Mouse (Mus musculus): ENCODE results near the gene B4gat1. TPM values are rescaled to one million over a fixed set of nuclear protein-coding genes. Genes with fewer than 3 reads are reported as not detected.

The B4gat1 gene
- polyA plus RNA-seq, 1 experiment from 2014 or later = 61.2 TPM

DNA sequence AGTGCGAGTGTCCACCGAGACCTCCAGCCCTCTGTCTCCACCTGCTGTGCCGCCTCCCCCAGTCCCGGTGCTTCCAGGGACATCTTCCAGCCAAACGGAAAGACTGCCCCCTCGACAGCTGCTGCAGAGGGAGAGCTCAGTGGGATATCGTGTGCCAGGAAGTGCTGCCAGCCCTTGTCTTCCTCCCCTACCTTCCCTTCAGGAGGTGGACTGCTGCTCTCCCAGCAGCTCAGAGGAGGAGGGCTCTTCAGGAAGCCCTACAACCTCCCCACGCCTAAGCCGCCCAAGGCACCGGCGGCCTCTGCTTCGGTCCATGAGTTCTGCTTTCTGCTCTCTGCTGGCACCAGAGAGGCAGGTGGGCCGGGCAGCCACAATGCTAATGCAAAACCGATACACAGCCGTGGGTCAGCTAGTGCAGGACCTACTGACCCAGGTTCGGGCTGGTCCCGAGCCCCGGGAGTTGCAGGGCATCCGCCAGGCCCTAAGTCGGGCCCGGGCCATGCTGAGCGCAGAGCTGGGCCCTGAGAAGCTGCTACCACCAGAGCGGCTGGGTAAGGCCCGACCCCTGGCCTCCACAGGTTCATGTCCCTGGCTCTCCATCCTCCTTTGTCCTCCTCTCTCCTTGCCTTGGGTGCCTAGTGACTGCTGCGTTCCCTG, 13.7 kb downstream of the B4gat1 start:
- no peak overlapping the region for H3K9ac ChIP-seq
- H3K9me3 ChIP-seq = no peaks in the 10 kb centered on the region
- no peak overlapping the region for H3K4me2 ChIP-seq
- H3K27ac ChIP-seq = no peak overlapping the region
- peaks cover 23% of the 10 kb centered on the region for H3K4me1 ChIP-seq (replicated peaks)
- H3K27me3 ChIP-seq = peaks cover 64% of the 10 kb centered on the region
- H3K4me3 ChIP-seq = no peak overlapping the region
- ATAC-seq (ENCODE audit: low FRiP score) = no peak
- peaks cover 27% of the 10 kb centered on the region for H3K36me3 ChIP-seq
- 25% methylated on average over 25 of the region's 25 CpGs for WGBS

GRCm38 (mm10) chr19:5052853-5053252, 14.2 kb downstream of the B4gat1 start:
- WGBS = 53% methylated on average over 17 of the region's 17 CpGs
- H3K4me1 ChIP-seq (replicated peaks) = peaks cover 23% of the 10 kb centered on the region
- H3K27me3 ChIP-seq = peaks cover 64% of the 10 kb centered on the region

DNA sequence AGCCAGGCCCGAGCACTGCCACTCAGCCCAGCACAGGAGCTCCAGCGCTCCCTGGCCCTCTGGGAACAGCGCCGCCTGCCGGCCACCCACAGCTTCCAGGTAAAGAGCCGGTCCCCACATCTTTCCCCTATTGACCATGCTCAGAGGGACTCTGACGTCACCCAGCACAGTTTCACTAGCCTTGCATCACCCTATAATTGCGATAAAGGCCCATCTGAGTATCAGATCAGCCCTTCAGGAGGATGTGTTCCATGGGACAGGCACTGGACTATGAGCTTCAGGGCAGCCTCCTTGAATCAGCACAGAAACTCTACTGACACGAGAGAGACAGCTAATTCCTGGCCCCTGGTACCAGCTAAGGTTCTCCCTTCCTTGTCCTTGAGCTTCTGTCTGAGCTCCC, 15.3 kb downstream of the B4gat1 start:
- peaks cover 67% of the 10 kb centered on the region for H3K27me3 ChIP-seq
- no peak overlapping the region for H3K4me3 ChIP-seq
- no peak overlapping the region for H3K4me2 ChIP-seq
- peaks cover 12% of the 10 kb centered on the region for H3K36me3 ChIP-seq
- no peak for ATAC-seq (ENCODE audit: low FRiP score)
- peaks cover 27% of the 10 kb centered on the region for H3K4me1 ChIP-seq (replicated peaks)
- WGBS = 17% methylated on average over 9 of the region's 9 CpGs
- H3K9ac ChIP-seq = no peak overlapping the region
- no peaks in the 10 kb centered on the region for H3K9me3 ChIP-seq
- no peak overlapping the region for H3K27ac ChIP-seq

More at GRCm38 (mm10) chr19:5052853-5053252, 14.2 kb downstream of the B4gat1 start:
- ATAC-seq (ENCODE audit: low FRiP score) = no peak
- no peaks in the 10 kb centered on the region for H3K9me3 ChIP-seq
- no peak overlapping the region for H3K4me3 ChIP-seq
- H3K9ac ChIP-seq = no peak overlapping the region
- H3K4me2 ChIP-seq = no peak overlapping the region
- H3K36me3 ChIP-seq = peaks cover 22% of the 10 kb centered on the region
- no peak overlapping the region for H3K27ac ChIP-seq

DNA sequence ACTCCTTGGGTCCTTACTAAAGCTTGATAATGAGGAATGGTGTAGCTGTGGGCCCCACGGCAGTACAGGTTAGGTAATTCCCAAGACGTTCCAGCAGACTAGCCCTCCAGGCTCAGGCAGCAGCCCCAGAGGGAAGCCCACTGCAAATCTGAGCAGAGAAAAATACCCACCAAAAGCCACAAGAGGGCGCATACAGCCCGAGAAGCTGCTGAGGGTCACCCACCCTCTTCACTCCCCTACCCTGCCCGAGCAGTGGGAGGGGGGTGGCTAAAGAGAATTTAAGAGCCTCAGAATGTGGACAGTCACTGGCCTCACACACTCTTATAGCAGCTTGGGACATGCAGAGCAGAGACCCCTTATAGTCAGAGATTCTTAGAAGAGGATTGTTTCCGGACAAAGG, 17.6 kb downstream of the B4gat1 start:
- peaks cover 28% of the 10 kb centered on the region for H3K4me1 ChIP-seq (replicated peaks)
- no peak overlapping the region for H3K4me2 ChIP-seq
- no peaks in the 10 kb centered on the region for H3K9me3 ChIP-seq
- no peak overlapping the region for H3K27ac ChIP-seq
- H3K27me3 ChIP-seq = peaks cover 50% of the 10 kb centered on the region
- 0 out of 2 replicates have a peak overlapping the region, but pooled peaks have one; percentile 5 for H3K9ac ChIP-seq
- no peak overlapping the region for H3K4me3 ChIP-seq
- 11% methylated on average over 6 of the region's 6 CpGs for WGBS
- peak; percentile 38; the same call in 1 of the 2 replicates for ATAC-seq (ENCODE audit: low FRiP score)
- no peaks in the 10 kb centered on the region for H3K36me3 ChIP-seq

DNA sequence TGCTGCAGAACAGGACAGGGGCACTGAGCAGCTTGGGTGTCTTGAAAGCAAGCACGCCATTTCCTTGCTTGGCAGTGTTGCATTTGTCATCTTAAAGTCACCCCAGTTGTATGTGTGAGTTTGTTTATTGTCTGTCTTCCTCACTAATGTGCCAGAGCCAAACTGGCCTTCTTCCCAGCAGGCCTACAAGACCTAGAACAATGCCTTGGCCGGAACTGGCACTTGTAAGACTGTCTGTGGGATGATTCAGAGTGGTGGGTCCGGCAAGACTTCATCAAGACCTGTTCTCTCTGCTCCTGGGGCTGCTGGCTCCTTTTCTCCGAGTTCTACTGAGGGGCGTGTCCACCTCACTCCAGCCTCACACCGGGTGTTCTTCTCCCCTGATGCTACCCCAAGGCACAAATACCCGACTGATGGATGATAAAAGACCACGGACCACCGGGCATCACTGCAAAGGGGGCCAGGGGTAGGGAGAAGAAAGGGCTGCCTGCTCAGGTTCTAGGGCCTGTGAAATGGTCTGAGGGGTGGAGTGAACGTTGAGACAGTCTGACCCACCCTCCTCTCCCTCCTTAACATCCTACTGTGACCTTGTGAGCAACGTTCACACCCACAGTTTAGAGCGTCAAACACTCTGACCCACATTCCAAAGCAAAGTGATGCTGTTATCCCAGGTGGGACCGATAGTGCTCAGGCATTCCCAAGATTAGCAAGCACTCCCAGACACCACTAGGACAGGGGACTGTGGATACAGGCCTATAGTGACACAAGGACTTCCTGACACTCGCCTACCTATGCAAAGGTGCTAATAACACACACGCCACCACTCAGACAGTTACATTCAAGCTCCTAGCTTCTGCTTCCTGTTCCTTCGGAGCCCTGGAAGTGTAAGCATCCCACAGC, 19.5 kb downstream of the B4gat1 start:
- Histone ChIP-seq H3K27me3 (peaks cover 32% of the 10 kb centered on the region), H3K36me3 (no peaks in the 10 kb centered on the region), H3K4me3 (no peak overlapping the region), H3K9me3 (no peaks in the 10 kb centered on the region), H3K4me1 (replicated peaks) (peaks cover 27% of the 10 kb centered on the region), H3K4me2 (no peak overlapping the region), H3K9ac (peak overlapping the region; percentile 56), H3K27ac (no peak overlapping the region)
- ATAC-seq (ENCODE audit: low FRiP score) = no peak
- 24% methylated on average over 16 of the region's 16 CpGs for WGBS

GRCm38 (mm10) chr19:5058801-5059771, 20.5 kb downstream of the B4gat1 start:
- peaks cover 27% of the 10 kb centered on the region for H3K4me1 ChIP-seq (replicated peaks)
- H3K9me3 ChIP-seq = no peaks in the 10 kb centered on the region
- no peak overlapping the region for H3K27ac ChIP-seq
- whole genome bisulfite sequencing = 17% methylated on average over 10 of the region's 10 CpGs
- peaks cover 22% of the 10 kb centered on the region for H3K27me3 ChIP-seq
- H3K4me3 ChIP-seq = no peak overlapping the region
- H3K36me3 ChIP-seq = no peaks in the 10 kb centered on the region
- H3K4me2 ChIP-seq = no peak overlapping the region
- ATAC-seq (ENCODE audit: low FRiP score) = 0 out of 2 replicates have a peak, but pooled peaks have one; percentile 9
- H3K9ac ChIP-seq = peak overlapping the region; percentile 56

DNA sequence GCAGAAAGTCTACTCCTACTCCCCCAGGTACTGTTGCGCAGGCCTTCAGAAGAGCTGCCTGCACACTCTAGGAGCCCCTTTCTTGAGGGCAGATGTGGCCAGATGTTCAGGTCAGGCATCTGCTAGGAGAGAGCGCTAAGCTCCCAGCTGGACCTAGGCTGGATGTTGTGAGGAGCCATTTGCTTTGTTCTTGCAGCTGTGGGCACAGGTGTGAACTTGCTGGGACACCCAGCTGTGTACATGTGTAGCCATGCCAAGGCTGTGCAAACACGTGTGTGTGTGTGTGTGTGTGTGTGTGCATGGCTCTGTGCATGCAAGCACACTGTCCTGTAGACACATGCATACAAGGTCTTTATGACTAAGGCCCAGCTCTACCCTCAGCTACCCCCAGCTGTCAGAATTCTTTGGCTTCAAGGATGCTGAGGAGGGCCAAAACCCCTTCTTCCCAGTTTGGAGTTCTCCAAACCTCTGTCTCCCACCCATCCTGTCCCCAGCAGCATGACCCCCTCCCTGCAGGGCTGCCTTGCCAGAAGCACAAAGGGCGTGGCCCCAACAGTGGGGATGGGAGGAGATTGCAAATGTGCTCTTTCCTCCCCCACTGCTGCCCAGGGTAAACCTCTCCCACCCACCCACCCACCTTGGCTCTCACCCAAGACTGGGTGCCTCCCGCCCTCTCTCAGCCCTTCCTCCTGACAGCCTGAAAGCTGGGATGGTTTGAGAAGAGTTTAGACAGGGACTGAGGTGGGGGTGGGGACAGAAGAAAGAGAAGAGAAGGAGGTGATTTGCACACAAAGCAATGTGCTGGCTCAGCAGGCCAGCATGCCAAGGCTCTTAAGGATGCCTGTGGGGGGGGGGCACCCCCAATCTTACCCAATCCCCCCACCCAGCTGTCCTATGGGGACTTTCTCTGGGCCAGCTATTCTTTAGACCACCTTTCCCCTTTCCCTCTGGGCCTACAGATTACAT, 22.0 kb downstream of the B4gat1 start:
- H3K4me1 ChIP-seq (replicated peaks) = peaks cover 27% of the 10 kb centered on the region
- H3K36me3 ChIP-seq = no peaks in the 10 kb centered on the region
- no peak for ATAC-seq (ENCODE audit: low FRiP score)
- no peaks in the 10 kb centered on the region for H3K9me3 ChIP-seq
- peak overlapping the region; percentile 20; the same call in 1 of the 2 replicates for H3K9ac ChIP-seq
- H3K4me3 ChIP-seq = no peak overlapping the region
- no peak overlapping the region for H3K4me2 ChIP-seq
- peak overlapping the region; percentile 18; the same call in 1 of the 2 replicates for H3K27ac ChIP-seq
- H3K27me3 ChIP-seq = peaks cover 16% of the 10 kb centered on the region
- 43% methylated on average over 5 of the region's 5 CpGs for WGBS

- 91% methylated on average over 5 of the region's 5 CpGs for WGBS
- Histone ChIP-seq H3K36me3 (no peaks in the 10 kb centered on the region), H3K27ac (no peak overlapping the region), H3K4me3 (no peak overlapping the region), H3K4me2 (no peak overlapping the region), H3K9me3 (no peaks in the 10 kb centered on the region), H3K27me3 (peaks cover 29% of the 10 kb centered on the region), H3K4me1 (replicated peaks) (peaks cover 24% of the 10 kb centered on the region), H3K9ac (no peak overlapping the region)
- no peak for ATAC-seq (ENCODE audit: low FRiP score)
These were observed 23.4 kb downstream of the B4gat1 start for GRCm38 (mm10) chr19:5062041-5062440.

GRCm38 (mm10) chr19:5062446-5062845, 23.8 kb downstream of the B4gat1 start:
- Histone ChIP-seq H3K4me3 (no peak overlapping the region), H3K27me3 (peaks cover 33% of the 10 kb centered on the region), H3K4me2 (no peak overlapping the region), H3K27ac (no peak overlapping the region), H3K9me3 (no peaks in the 10 kb centered on the region), H3K4me1 (replicated peaks) (peaks cover 28% of the 10 kb centered on the region), H3K9ac (no peak overlapping the region), H3K36me3 (no peaks in the 10 kb centered on the region)
- no peak for ATAC-seq (ENCODE audit: low FRiP score)
- WGBS = 77% methylated on average over 6 of the region's 6 CpGs

GRCm38 (mm10) chr19:5065104-5065503, 26.5 kb downstream of the B4gat1 start:
- Histone ChIP-seq H3K4me2 (no peak overlapping the region), H3K4me3 (no peak overlapping the region), H3K9me3 (no peaks in the 10 kb centered on the region), H3K9ac (0 out of 2 replicates have a peak overlapping the region, but pooled peaks have one; percentile 19), H3K27me3 (peaks cover 54% of the 10 kb centered on the region), H3K4me1 (replicated peaks) (peaks cover 44% of the 10 kb centered on the region), H3K36me3 (no peaks in the 10 kb centered on the region), H3K27ac (no peak overlapping the region)
- ATAC-seq (ENCODE audit: low FRiP score) = no peak
- 78% methylated on average over 7 of the region's 7 CpGs for WGBS

All from hindbrain, embryonic 13.5 days (tissue).